Mouse (Mus musculus) ES-Bruce4 (cell line): ENCODE results near the gene Gdap1l1. TPM values are rescaled to one million over a fixed set of nuclear protein-coding genes. Genes with fewer than 3 reads are reported as not detected.

ENCODE experiments used
- H3K27ac ChIP-seq: 2 replicates; pipeline ENCODE4 v1.5.1; 2012; ENCODE audit warnings: low read length, inconsistent platforms; ENCODE audit not compliant: insufficient read depth
- H3K27me3 ChIP-seq: 2 replicates; pipeline ENCODE4 v1.6.1; 2012; ENCODE audit warnings: mild to moderate bottlenecking, low read length, inconsistent platforms; ENCODE audit not compliant: control insufficient read depth, poor library complexity, insufficient read depth, severe bottlenecking
- H3K36me3 ChIP-seq: 2 replicates; pipeline ENCODE4 v1.6.1; 2012; ENCODE audit warnings: inconsistent platforms, mild to moderate bottlenecking, low read length, moderate library complexity; ENCODE audit not compliant: control insufficient read depth, poor library complexity, insufficient read depth, severe bottlenecking
- H3K4me1 ChIP-seq: one replicate; pipeline ENCODE4 v1.8.1; 2011; ENCODE audit warnings: low read length; ENCODE audit not compliant: control insufficient read depth, insufficient read depth
- H3K4me3 ChIP-seq: 2 replicates; pipeline ENCODE4 v1.5.1; 2011; ENCODE audit warnings: low read depth, mild to moderate bottlenecking, low read length
- H3K9ac ChIP-seq: 2 replicates; pipeline ENCODE4 v1.6.1; 2012; ENCODE audit warnings: low read depth, mild to moderate bottlenecking, inconsistent platforms; ENCODE audit not compliant: poor library complexity, severe bottlenecking
- H3K9me3 ChIP-seq: replicated peaks from 2 replicates; pipeline ENCODE4 v1.6.1; 2012; ENCODE audit warnings: mild to moderate bottlenecking, low read length, inconsistent platforms; ENCODE audit not compliant: control insufficient read depth, poor library complexity, insufficient read depth, severe bottlenecking
- CTCF ChIP-seq: IDR thresholded peaks from one replicate; pipeline ENCODE4 v1.8.1; 2011; ENCODE audit warnings: low read depth, low read length
- EP300 ChIP-seq: IDR thresholded peaks from 2 replicates; pipeline ENCODE4 v1.6.1; 2011; ENCODE audit warnings: low read depth, low read length; ENCODE audit not compliant: insufficient read depth
- POLR2A ChIP-seq: IDR thresholded peaks from one replicate; pipeline ENCODE4 v1.8.1; 2011; ENCODE audit warnings: low read length; ENCODE audit not compliant: insufficient read depth
- polyA plus RNA-seq: library from polyadenylated mRNA; stranded (reverse); fragments of >200 nt; gene quantifications from 2 replicates; pipeline ENCODE4 v1.2.4, GENCODE M21; 2011; ENCODE audit warnings: low read depth; ENCODE audit not compliant: missing spikeins, insufficient read depth, insufficient read length

Gene Gdap1l1
- polyA plus RNA-seq, 1 experiment: 2.7 TPM

DNA sequence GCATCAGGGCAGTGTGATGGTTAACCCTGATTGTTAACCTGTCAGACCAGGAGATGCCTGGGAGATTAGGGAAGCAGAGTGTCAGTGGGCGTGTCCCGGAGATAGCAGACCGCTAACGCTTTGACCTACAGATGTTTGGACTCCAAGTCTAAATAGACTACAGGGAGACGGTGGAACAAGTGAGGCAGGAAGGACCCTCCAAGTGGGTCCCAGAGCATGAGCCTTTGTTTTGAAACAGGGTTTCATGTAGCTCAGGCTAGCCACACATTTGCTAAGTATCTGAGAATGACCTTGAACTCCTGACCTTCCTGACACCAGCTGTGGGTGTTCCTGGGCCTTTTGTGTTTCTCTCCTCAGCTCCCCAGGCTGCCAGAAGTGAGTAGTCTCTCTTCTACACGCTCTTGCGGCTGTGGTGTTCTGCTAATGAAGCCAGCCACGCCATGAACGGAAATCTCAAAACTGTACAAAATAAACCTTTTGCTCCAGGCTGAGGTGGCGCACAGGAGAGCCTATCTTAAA lies 25.0 kb downstream of the Gdap1l1 start:
- Histone ChIP-seq H3K27me3 (no peaks in the 10 kb centered on the region), H3K4me1 (peaks cover 15% of the 10 kb centered on the region), H3K27ac (peak overlapping the region; percentile 96), H3K9me3 (no peaks in the 10 kb centered on the region), H3K4me3 (no peak overlapping the region), H3K36me3 (no peaks in the 10 kb centered on the region; the same call in 1 of the 2 replicates), H3K9ac (no peak overlapping the region)
- TF ChIP-seq CTCF (no peak), EP300 (peak; percentile 89), POLR2A (no peak)

DNA sequence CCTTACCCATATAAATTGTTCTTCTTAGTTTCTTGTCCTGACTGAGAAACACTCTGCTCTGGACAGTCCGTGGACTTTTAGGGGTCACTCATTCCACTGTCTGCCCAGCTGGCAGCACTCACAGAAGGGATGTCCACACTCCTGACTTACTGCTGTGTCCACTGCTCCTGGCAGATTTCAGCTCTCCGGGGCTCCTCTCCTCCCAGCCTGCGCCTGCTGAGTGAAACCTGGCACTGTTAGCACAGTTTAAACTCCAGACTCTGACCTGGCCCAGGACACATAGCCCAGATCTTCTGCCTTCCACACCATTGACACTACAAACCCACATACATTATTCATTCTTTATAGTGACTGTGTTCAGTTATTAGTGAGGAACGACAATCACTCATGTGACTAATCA lies 25.7 kb downstream of the Gdap1l1 start:
- Histone ChIP-seq H3K9ac (no peak overlapping the region), H3K4me3 (no peak overlapping the region), H3K27ac (peak overlapping the region; percentile 96), H3K4me1 (peaks cover 15% of the 10 kb centered on the region), H3K9me3 (no peaks in the 10 kb centered on the region), H3K27me3 (no peaks in the 10 kb centered on the region), H3K36me3 (no peaks in the 10 kb centered on the region; the same call in 1 of the 2 replicates)
- TF ChIP-seq CTCF: no peak
- TF ChIP-seq EP300: no peak
- TF ChIP-seq POLR2A: no peak

- H3K4me3 ChIP-seq: no peak overlapping the region
- H3K27me3 ChIP-seq: no peaks in the 10 kb centered on the region
- no peak overlapping the region for H3K9ac ChIP-seq
- TF ChIP-seq POLR2A (no peak), EP300 (no peak), CTCF (no peak)
- H3K36me3 ChIP-seq: no peaks in the 10 kb centered on the region; the same call in 1 of the 2 replicates
- no peaks in the 10 kb centered on the region for H3K9me3 ChIP-seq
- peak overlapping the region; percentile 96 for H3K27ac ChIP-seq
- H3K4me1 ChIP-seq: peaks cover 15% of the 10 kb centered on the region
Measured at GRCm38 (mm10) chr2:163464562-163464961, 26.3 kb downstream of the Gdap1l1 start.

DNA sequence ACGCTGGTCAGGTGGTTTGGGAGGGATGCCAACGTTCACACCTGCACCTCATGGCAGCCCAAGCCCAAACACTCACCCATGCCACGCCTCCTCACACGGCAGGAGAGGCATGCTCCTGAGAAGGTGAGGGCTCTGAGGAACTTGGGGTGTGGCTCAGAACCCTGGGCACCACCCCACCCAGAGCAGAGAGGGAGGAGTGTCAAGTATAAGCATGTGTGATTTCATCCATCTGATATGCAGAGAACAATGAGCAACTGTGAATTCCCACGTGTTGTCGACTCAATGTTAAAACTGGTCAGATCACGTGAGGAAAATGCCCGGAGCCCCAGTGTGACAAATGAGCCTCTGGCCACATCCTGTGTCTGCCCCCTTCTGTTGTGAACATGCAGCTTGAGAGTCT lies 28.5 kb downstream of the Gdap1l1 start:
- TF ChIP-seq POLR2A (no peak), CTCF (no peak)
- no peaks in the 10 kb centered on the region for H3K27me3 ChIP-seq
- no peaks in the 10 kb centered on the region; the same call in 1 of the 2 replicates for H3K36me3 ChIP-seq

GRCm38 (mm10) chr2:163467585-163467984 lies 29.3 kb downstream of the Gdap1l1 start:
- Histone ChIP-seq H3K27ac (no peak overlapping the region), H3K4me3 (no peak overlapping the region), H3K36me3 (no peaks in the 10 kb centered on the region; the same call in 1 of the 2 replicates), H3K9ac (no peak overlapping the region), H3K9me3 (no peaks in the 10 kb centered on the region), H3K4me1 (peaks cover 11% of the 10 kb centered on the region), H3K27me3 (no peaks in the 10 kb centered on the region)
- TF ChIP-seq EP300: no peak
- no peak for TF ChIP-seq CTCF
- TF ChIP-seq POLR2A: no peak

More for the DNA sequence above, 28.5 kb downstream of the Gdap1l1 start:
- Histone ChIP-seq H3K9me3 (no peaks in the 10 kb centered on the region), H3K9ac (no peak overlapping the region), H3K4me1 (peaks cover 15% of the 10 kb centered on the region), H3K4me3 (no peak overlapping the region), H3K27ac (no peak overlapping the region)

- Histone ChIP-seq H3K4me3 (no peak overlapping the region), H3K9ac (no peak overlapping the region), H3K27ac (no peak overlapping the region), H3K4me1 (peaks cover 7% of the 10 kb centered on the region), H3K27me3 (no peaks in the 10 kb centered on the region), H3K36me3 (no peaks in the 10 kb centered on the region; the same call in 1 of the 2 replicates), H3K9me3 (no peaks in the 10 kb centered on the region)
- TF ChIP-seq CTCF (no peak), POLR2A (no peak), EP300 (no peak)
Measured at GRCm38 (mm10) chr2:163468866-163469265, 30.6 kb downstream of the Gdap1l1 start.
